Mouse (Mus musculus): ENCODE measurements around the gene Opcml.

DNA sequence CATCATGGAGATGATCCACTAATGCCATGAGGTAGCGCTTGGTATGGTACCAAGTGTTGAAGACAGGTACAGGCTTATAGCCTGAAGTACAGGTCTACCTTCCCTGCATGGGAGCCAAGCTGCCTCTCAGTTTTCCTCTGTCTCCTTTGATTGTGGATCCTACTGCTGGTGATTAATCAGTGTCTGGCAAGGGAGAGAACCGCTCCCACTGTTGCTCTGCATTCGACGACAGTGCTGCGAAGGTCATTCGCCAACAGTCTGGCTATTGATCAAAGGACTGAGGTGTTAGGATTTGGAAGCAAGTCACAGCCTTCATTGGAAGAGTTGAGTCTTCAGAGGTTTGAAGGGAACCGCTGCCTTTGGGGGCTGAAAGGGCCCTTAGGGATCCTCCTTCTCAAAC is 495.8 kb downstream of the Opcml start:
- TF ChIP-seq POLR2A (IDR thresholded peaks at IDR 0.05; ENCODE audit: borderline replicate concordance, control insufficient read depth, low read depth, low read length) (no peak), CTCF (IDR thresholded peaks at IDR 0.05; ENCODE audit: control insufficient read depth, insufficient read depth, low read length) (no peak)
